Mouse (Mus musculus) gastrocnemius, adult 2 months (tissue): ENCODE data around the gene Nrm. TPM values are rescaled to one million over a fixed set of nuclear protein-coding genes. Genes with fewer than 3 reads are reported as not detected.

ENCODE experiments used
- DNase-seq: peaks from one replicate; pipeline ENCODE4 v3.0.0; 2022
- H3K27ac ChIP-seq: fragments of 200-600 bp; 2 replicates; pipeline ENCODE4 v1.8.1; 2022; ENCODE audit warnings: mild to moderate bottlenecking
- H3K4me3 ChIP-seq: fragments of 200-600 bp; 2 replicates; pipeline ENCODE4 v1.8.1; 2022; ENCODE audit warnings: mild to moderate bottlenecking, moderate library complexity
- CTCF ChIP-seq: fragments of 200-600 bp; IDR thresholded peaks from 2 replicates; pipeline ENCODE4 v1.8.1; 2022; ENCODE audit warnings: antibody characterized with exemption, mild to moderate bottlenecking, moderate library complexity
- intact Hi-C: fragments of 180-260 bp; cut with DNase I; formaldehyde crosslinking; loops from one replicate; pipeline ENCODE4 v1.15.1; 2025
- microRNA-seq: library from miRNA; unstranded; fragments of <30 nt; microRNA quantifications from one replicate; pipeline ENCODE4 v1.2.0, GENCODE M21; 2021
- total RNA-seq, 2 experiments: library from RNA; stranded (reverse); gene quantifications; 2 replicates each; pipeline ENCODE4 v1.2.3; 2021

Gene Nrm
- total RNA-seq, 2 experiments from 2014 or later, result 0.82 to 0.86 TPM

DNA sequence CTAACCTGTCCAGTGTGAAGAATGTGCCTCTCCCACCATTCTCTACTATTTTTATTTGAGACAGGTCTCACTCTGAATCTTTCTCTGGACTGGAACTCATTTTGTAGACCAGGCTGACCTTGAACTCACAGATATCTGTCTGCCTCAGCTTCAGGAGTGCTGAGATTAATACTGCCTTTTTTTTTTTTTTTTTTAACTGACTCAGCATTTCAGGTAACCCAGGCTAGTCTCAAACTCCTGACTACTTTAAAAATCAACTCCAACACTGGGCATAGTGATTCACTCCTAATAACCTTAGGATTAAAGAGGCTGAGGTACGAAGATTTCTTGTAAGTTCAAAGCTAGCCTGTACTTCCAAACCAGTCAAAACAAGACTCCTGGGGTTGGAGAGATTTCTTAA is 44.5 kb downstream of the Nrm start:
- no peak for TF ChIP-seq CTCF
- DNase-seq, result no peak
- intact Hi-C loops, result loop anchor here (10.0 kb wide), 1 partner anchor 231 kb away; the partner anchor contains the start of gene Gtf2h4
- no peak overlapping the region for H3K4me3 ChIP-seq
- no peak overlapping the region for H3K27ac ChIP-seq

- Histone ChIP-seq H3K4me3 (no peak overlapping the region), H3K27ac (no peak overlapping the region)
- intact Hi-C loops, result loop anchor here (10.0 kb wide), 1 partner anchor 233 kb away; the partner anchor contains the start of gene Gtf2h4
- DNase-seq, result no peak
- TF ChIP-seq CTCF, result peak; percentile 35; the same call in 1 of the 2 replicates
Observed at GRCm38 (mm10) chr17:35907609-35908008, 46.5 kb downstream of the Nrm start.

- TF ChIP-seq CTCF, result no peak
- Histone ChIP-seq H3K27ac (peak overlapping the region; percentile 85), H3K4me3 (peak overlapping the region; percentile 86)
- intact Hi-C loops, result loop anchor here (10.0 kb wide), 1 partner anchor 235 kb away; the partner anchor contains the start of gene Gtf2h4
- no peak for DNase-seq
Observed at GRCm38 (mm10) chr17:35909186-35909918, 48.2 kb downstream of the Nrm start.

DNA sequence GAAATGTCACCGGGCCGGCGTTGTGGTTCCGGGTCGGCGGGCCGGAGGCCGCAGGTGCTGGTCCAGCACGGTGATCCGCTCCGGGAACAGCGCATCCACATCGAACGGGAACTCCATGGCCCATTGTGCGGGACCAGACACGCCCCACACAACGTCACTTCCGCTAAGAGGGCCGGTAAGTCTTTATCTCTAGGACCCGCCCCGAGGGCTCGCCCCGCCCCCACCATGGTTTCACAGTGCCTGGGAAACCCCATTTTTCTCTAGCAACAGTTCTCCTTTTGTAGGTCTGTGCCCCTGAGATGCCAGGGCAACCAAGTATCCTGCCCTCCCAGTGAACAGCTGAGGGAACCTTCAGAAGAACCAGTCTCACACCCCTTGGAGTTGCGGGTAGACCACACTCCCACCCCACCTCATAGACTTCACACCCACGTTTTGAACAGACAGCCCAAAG is 48.8 kb downstream of the Nrm start, which contains the start of gene Atat1:
TSS of gene Atat1 (minus strand) at position 157 of the 451 bp plus-strand sequence.
- intact Hi-C loops, result loop anchor here (10.0 kb wide), 1 partner anchor 235 kb away; the partner anchor contains the start of gene Gtf2h4
- DNase-seq, result peak; percentile 95
- peak within 1 kb of the TSS; percentile 86 for H3K4me3 ChIP-seq
- H3K27ac ChIP-seq, result peak within 1 kb of the TSS; percentile 85
- no peak for TF ChIP-seq CTCF

DNA sequence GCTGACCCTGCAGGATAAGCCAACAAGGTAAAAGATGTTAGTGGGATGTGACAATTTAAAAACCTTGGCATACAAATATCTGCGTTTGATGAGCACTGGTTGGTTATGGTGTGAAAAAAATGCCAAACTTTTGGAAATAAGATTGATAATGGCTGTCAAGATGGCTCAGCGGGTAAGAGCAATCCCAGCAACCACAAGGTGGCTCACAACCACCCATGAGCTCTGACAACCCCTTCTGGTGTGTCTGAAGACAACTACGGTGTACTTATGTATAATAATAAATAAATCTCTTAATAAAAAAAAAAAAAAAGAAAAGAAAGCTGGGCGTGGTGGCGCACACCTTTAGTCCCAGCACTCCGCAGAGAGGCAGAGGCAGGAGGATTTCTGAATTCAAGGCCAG is 53.9 kb downstream of the Nrm start:
- DNase-seq, result no peak
- intact Hi-C loops, result no loop called here
- peak overlapping the region; percentile 77 for H3K4me3 ChIP-seq
- H3K27ac ChIP-seq, result no peak overlapping the region
- TF ChIP-seq CTCF, result no peak

Small RNA genes lying within 50 kb of the gene (microRNA-seq; reads per million reads assigned to microRNA genes)
- not detected for gene Gm28033

Other genes with a start within 250 kb of the Nrm start
- gene Gm9573, start 234.7 kb upstream of the Nrm start, total RNA-seq, result not detected
- gene Mucl3, start 217.6 kb upstream of the Nrm start, total RNA-seq, result not detected
- gene Vars2, start 193.7 kb upstream of the Nrm start, total RNA-seq, result 10 to 100 TPM; 12.8 to 16.8 TPM
- 10 to 100 TPM; 18.1 to 24.2 TPM for gene Gtf2h4, start 187.6 kb upstream of the Nrm start, total RNA-seq
- 10 to 100 TPM; 13.4 to 15.9 TPM for gene Ddr1, start 156.7 kb upstream of the Nrm start, total RNA-seq
- gene Ier3, start 39.6 kb upstream of the Nrm start, total RNA-seq, result 1 to 10 TPM; 4.4 to 8.6 TPM
- 10 to 100 TPM; 45.4 to 50.9 TPM for gene Flot1, start 38.1 kb upstream of the Nrm start, total RNA-seq
- 10 to 100 TPM; 29.7 to 40.0 TPM for gene Tubb5, start 23.0 kb upstream of the Nrm start, total RNA-seq
- gene Mdc1, start 19.8 kb upstream of the Nrm start, total RNA-seq, result 1 to 10 TPM; 3.6 to 4.4 TPM
- 1 to 10 TPM; 3.9 to 7.9 TPM for gene Ppp1r18, start 4.3 kb downstream of the Nrm start, total RNA-seq
- gene Dhx16, start 18.5 kb downstream of the Nrm start, total RNA-seq, result 10 to 100 TPM; 13.2 to 16.2 TPM
- gene 2310061I04Rik, start 36.1 kb downstream of the Nrm start, total RNA-seq, result 10 to 100 TPM; 73.0 to 78.4 TPM
- gene Atat1, start 48.8 kb downstream of the Nrm start, total RNA-seq, result 1 to 10 TPM; 2.8 to 4.2 TPM
- gene Mrps18b, start 55.1 kb downstream of the Nrm start, total RNA-seq, result 10 to 100 TPM; 58.6 to 65.4 TPM
- gene Ppp1r10, start 55.1 kb downstream of the Nrm start, total RNA-seq, result 10 to 100 TPM; 15.6 to 34.8 TPM
- 10 to 100 TPM; 72.1 to 74.9 TPM for gene Abcf1, start 108.4 kb downstream of the Nrm start, total RNA-seq
- 10 to 100 TPM; 19.8 to 20.9 TPM for gene Gnl1, start 118.5 kb downstream of the Nrm start, total RNA-seq
- gene Prr3, start 118.9 kb downstream of the Nrm start, total RNA-seq, result 1 to 10 TPM; 2.6 to 2.8 TPM
- gene H2-T24, start 159.2 kb downstream of the Nrm start, total RNA-seq, result 1 to 10 TPM; 2.0 to 2.5 TPM
- gene H2-T23, start 171.5 kb downstream of the Nrm start, total RNA-seq, result 1 to 10 TPM; 6.3 to 9.2 TPM
- 1 to 10 TPM; 8.8 to 9.7 TPM for gene H2-T22, start 181.4 kb downstream of the Nrm start, total RNA-seq
- not detected for gene Gm6034, start 181.6 kb downstream of the Nrm start, total RNA-seq
- 1 to 10 TPM; 1.5 to 2.1 TPM for gene Gm11127, start 197.1 kb downstream of the Nrm start, total RNA-seq